Mouse (Mus musculus): Measurements from ENCODE around the gene Xrn2.

- no peak for TF ChIP-seq CTCF (IDR thresholded peaks at IDR 0.05; ENCODE audit: borderline replicate concordance, control insufficient read depth, extremely low read depth, insufficient read depth, low read length, poor library complexity)
- TF ChIP-seq POLR2A (IDR thresholded peaks at IDR 0.05; ENCODE audit: control insufficient read depth, extremely low read depth, insufficient read depth, low read length, poor library complexity): no peak
Measured at GRCm38 (mm10) chr2:147033065-147033464, 20.3 kb downstream of the Xrn2 start.
